Mouse (Mus musculus) myocyte (in vitro differentiated cells): ENCODE data around the gene Mfrp. TPM values are rescaled to one million over a fixed set of nuclear protein-coding genes. Genes with fewer than 3 reads are reported as not detected.

Experiments used
- H3K27me3 ChIP-seq: one replicate; pipeline ENCODE4 v1.6.1; 2011; ENCODE audit not compliant: control insufficient read depth, insufficient read depth, insufficient read length
- H3K36me3 ChIP-seq: one replicate; pipeline ENCODE4 v1.6.1; 2011; ENCODE audit not compliant: control insufficient read depth, insufficient read depth
- H3K4me2 ChIP-seq: one replicate; pipeline ENCODE4 v1.6.1; 2011; ENCODE audit warnings: low read depth, control low read depth
- H3K4me3 ChIP-seq: one replicate; pipeline ENCODE4 v1.5.1; 2011; ENCODE audit warnings: mild to moderate bottlenecking, control low read depth, moderate library complexity
- H3K79me2 ChIP-seq: one replicate; pipeline ENCODE4 v1.6.1; 2011; ENCODE audit not compliant: control insufficient read depth, insufficient read depth
- H3ac ChIP-seq: one replicate; pipeline ENCODE4 v1.6.1; 2011; ENCODE audit not compliant: control insufficient read depth, insufficient read length
- CEBPB ChIP-seq: IDR thresholded peaks from 2 replicates; pipeline ENCODE4 v1.6.1; 2011; ENCODE audit warnings: mild to moderate bottlenecking, moderate library complexity; ENCODE audit not compliant: poor library complexity, insufficient read depth, severe bottlenecking
- E2F4 ChIP-seq: IDR thresholded peaks from one replicate; pipeline ENCODE4 v1.6.1; 2011; ENCODE audit warnings: mild to moderate bottlenecking, control low read depth, moderate library complexity; ENCODE audit not compliant: insufficient read depth
- MAX ChIP-seq: IDR thresholded peaks from one replicate; pipeline ENCODE4 v1.6.1; 2011; ENCODE audit warnings: low read depth, mild to moderate bottlenecking, control low read depth
- MYOD1 ChIP-seq, 3 experiments: IDR thresholded peaks; one replicate each; pipeline ENCODE4 v1.6.1; 2011; ENCODE audit warnings: control low read depth in 2 of 3, low read depth in 2 of 3, mild to moderate bottlenecking in 2 of 3, moderate library complexity in 1 of 3; ENCODE audit not compliant: insufficient read length in 2 of 3, control insufficient read depth in 1 of 3
- MYOG ChIP-seq, 3 experiments: IDR thresholded peaks; one replicate each; pipeline ENCODE4 v1.6.1; 2011; ENCODE audit warnings: control low read depth in 2 of 3, low read depth in 2 of 3, mild to moderate bottlenecking in 2 of 3; ENCODE audit not compliant: insufficient read length in 2 of 3, control insufficient read depth in 1 of 3, insufficient read depth in 1 of 3
- POLR2A ChIP-seq: IDR thresholded peaks from one replicate; pipeline ENCODE4 v1.6.1; 2011; ENCODE audit warnings: low read depth, mild to moderate bottlenecking, control low read depth, moderate library complexity; ENCODE audit not compliant: insufficient read length
- POLR2AphosphoS2 ChIP-seq: IDR thresholded peaks from one replicate; pipeline ENCODE4 v1.6.1; 2011; ENCODE audit warnings: low read depth, control low read depth; ENCODE audit not compliant: insufficient read length
- REST ChIP-seq: IDR thresholded peaks from one replicate; pipeline ENCODE4 v1.6.1; 2011; ENCODE audit warnings: mild to moderate bottlenecking, control low read depth, moderate library complexity; ENCODE audit not compliant: insufficient read depth, insufficient read length
- SRF ChIP-seq: IDR thresholded peaks from one replicate; pipeline ENCODE4 v1.6.1; 2011; ENCODE audit warnings: low read depth; ENCODE audit not compliant: control insufficient read depth, insufficient read length
- TCF12 ChIP-seq: IDR thresholded peaks from one replicate; pipeline ENCODE4 v1.6.1; 2011; ENCODE audit warnings: mild to moderate bottlenecking, control low read depth; ENCODE audit not compliant: poor library complexity, insufficient read depth, severe bottlenecking
- TCF3 ChIP-seq: IDR thresholded peaks from one replicate; pipeline ENCODE4 v1.6.1; 2011; ENCODE audit warnings: low read depth, control low read depth; ENCODE audit not compliant: insufficient read length
- USF1 ChIP-seq: IDR thresholded peaks from one replicate; pipeline ENCODE4 v1.6.1; 2011; ENCODE audit warnings: low read depth, mild to moderate bottlenecking, control low read depth, moderate library complexity
- polyA plus RNA-seq: library from polyadenylated mRNA; unstranded; fragments of >200 nt; fragmentation: generic; extraction: Trizol; gene quantifications from one replicate; pipeline ENCODE4 v1.2.1, GENCODE M21; 2012; ENCODE audit warnings: missing spikeins

The Mfrp gene
- 0.01 TPM for polyA plus RNA-seq

- Histone ChIP-seq H3K36me3 (no peaks in the 10 kb centered on the region), H3K4me3 (no peak within 1 kb of the TSS)
Measured at GRCm38 (mm10) chr9:44101490-44101889, at the start of gene Mfrp. Gene Mfrp, plus strand, starts transcription at chr9:44101729.

GRCm38 (mm10) chr9:44052855-44053254 is 48.7 kb upstream of the Mfrp start:
- Histone ChIP-seq H3K36me3 (no peaks in the 10 kb centered on the region), H3K4me2 (no peak overlapping the region), H3K27me3 (no peaks in the 10 kb centered on the region), H3K79me2 (no peaks in the 10 kb centered on the region), H3ac (no peak overlapping the region), H3K4me3 (no peak overlapping the region)
- TF ChIP-seq TCF12: no peak
- no peak for TF ChIP-seq REST
- TF ChIP-seq USF1: no peak
- TF ChIP-seq CEBPB: no peak
- TF ChIP-seq TCF3: no peak
- no peak for TF ChIP-seq POLR2AphosphoS2
- no peak for TF ChIP-seq SRF
- no peak for TF ChIP-seq POLR2A
- TF ChIP-seq E2F4: no peak
- TF ChIP-seq MAX: no peak
- no peak for TF ChIP-seq MYOG (IDR thresholded peaks at IDR 0.05; ENCODE audit: control insufficient read depth in 1 of 3, insufficient read depth in 1 of 3, insufficient read length in 2 of 3, low read depth in 2 of 3)
- TF ChIP-seq MYOD1 (IDR thresholded peaks at IDR 0.05; ENCODE audit: control insufficient read depth in 1 of 3, insufficient read length in 2 of 3, low read depth in 2 of 3): no peak

More at GRCm38 (mm10) chr9:44101490-44101889, at the start of gene Mfrp:
- Histone ChIP-seq H3K4me2 (no peak within 1 kb of the TSS), H3K27me3 (no peaks in the 10 kb centered on the region), H3ac (no peak within 1 kb of the TSS), H3K79me2 (peaks cover 1% of the 10 kb centered on the region)
- TF ChIP-seq USF1 (no peak), TCF3 (no peak), MAX (no peak), POLR2A (no peak), MYOD1 (IDR thresholded peaks at IDR 0.05; ENCODE audit: control insufficient read depth in 1 of 3, insufficient read length in 2 of 3, low read depth in 2 of 3) (no peak), REST (no peak), E2F4 (no peak), MYOG (IDR thresholded peaks at IDR 0.05; ENCODE audit: control insufficient read depth in 1 of 3, insufficient read depth in 1 of 3, insufficient read length in 2 of 3, low read depth in 2 of 3) (no peak), POLR2AphosphoS2 (no peak)

- no peaks in the 10 kb centered on the region for H3K79me2 ChIP-seq
- H3K4me3 ChIP-seq: no peak overlapping the region
- H3K4me2 ChIP-seq: no peak overlapping the region
- H3ac ChIP-seq: no peak overlapping the region
- no peaks in the 10 kb centered on the region for H3K27me3 ChIP-seq
- TF ChIP-seq POLR2AphosphoS2 (no peak), E2F4 (no peak), REST (no peak), POLR2A (no peak), TCF3 (no peak), MAX (no peak)
- no peaks in the 10 kb centered on the region for H3K36me3 ChIP-seq
Measured at GRCm38 (mm10) chr9:44053936-44054335, 47.6 kb upstream of the Mfrp start.

GRCm38 (mm10) chr9:44058606-44059005 is 42.9 kb upstream of the Mfrp start:
- Histone ChIP-seq H3K27me3 (no peaks in the 10 kb centered on the region), H3ac (no peak overlapping the region), H3K36me3 (no peaks in the 10 kb centered on the region), H3K79me2 (no peaks in the 10 kb centered on the region), H3K4me2 (no peak overlapping the region), H3K4me3 (no peak overlapping the region)
- TF ChIP-seq POLR2A (no peak), MAX (no peak), SRF (no peak), USF1 (no peak), E2F4 (no peak), MYOD1 (IDR thresholded peaks at IDR 0.05; ENCODE audit: control insufficient read depth in 1 of 3, insufficient read length in 2 of 3, low read depth in 2 of 3) (no peak), MYOG (IDR thresholded peaks at IDR 0.05; ENCODE audit: control insufficient read depth in 1 of 3, insufficient read depth in 1 of 3, insufficient read length in 2 of 3, low read depth in 2 of 3) (no peak), REST (no peak), CEBPB (no peak), TCF12 (no peak), TCF3 (no peak), POLR2AphosphoS2 (no peak)

- Histone ChIP-seq H3ac (no peak overlapping the region), H3K36me3 (no peaks in the 10 kb centered on the region), H3K27me3 (no peaks in the 10 kb centered on the region), H3K4me2 (no peak overlapping the region), H3K79me2 (no peaks in the 10 kb centered on the region), H3K4me3 (no peak overlapping the region)
- no peak for TF ChIP-seq POLR2AphosphoS2
- TF ChIP-seq SRF: no peak
- TF ChIP-seq CEBPB: no peak
- no peak for TF ChIP-seq TCF12
- no peak for TF ChIP-seq TCF3
- no peak for TF ChIP-seq MYOG (IDR thresholded peaks at IDR 0.05; ENCODE audit: control insufficient read depth in 1 of 3, insufficient read depth in 1 of 3, insufficient read length in 2 of 3, low read depth in 2 of 3)
- no peak for TF ChIP-seq MAX
- TF ChIP-seq REST: no peak
- TF ChIP-seq USF1: no peak
- TF ChIP-seq E2F4: no peak
- TF ChIP-seq MYOD1 (IDR thresholded peaks at IDR 0.05; ENCODE audit: control insufficient read depth in 1 of 3, insufficient read length in 2 of 3, low read depth in 2 of 3): no peak
- TF ChIP-seq POLR2A: no peak
Measured at GRCm38 (mm10) chr9:44065177-44065576, 36.4 kb upstream of the Mfrp start.
